Mouse (Mus musculus): ENCODE data around the gene Vmn1r29.
"Not testable (repeated sequence)": the region's sequence is repeated elsewhere in the genome, so short reads cannot be mapped to it uniquely, and the experiment has no call there.

The Vmn1r29 gene

GRCm38 (mm10) chr6:58301249-58301648 is at the start of gene Vmn1r29:
Gene Vmn1r29 (plus strand): TSS chr6:58301549.
- DNase-seq (ENCODE audit: low spot score) = no peak

GRCm38 (mm10) chr6:58261737-58262136 is 39.6 kb upstream of the Vmn1r29 start, which contains the start of gene Vmn1r28:
Gene Vmn1r28 (plus strand): TSS chr6:58262037.
- DNase-seq (ENCODE audit: low spot score) = no peak

- DNase-seq (ENCODE audit: low spot score) = not testable (repeated sequence)
Measured at GRCm38 (mm10) chr6:58279661-58280060, 21.7 kb upstream of the Vmn1r29 start.

- DNase-seq (ENCODE audit: low spot score) = no peak
Measured at GRCm38 (mm10) chr6:58292201-58292600, 9.1 kb upstream of the Vmn1r29 start.

GRCm38 (mm10) chr6:58298511-58298910 is 2.8 kb upstream of the Vmn1r29 start:
- not testable (repeated sequence) for DNase-seq (ENCODE audit: low spot score)

GRCm38 (mm10) chr6:58330686-58331085 is 29.3 kb downstream of the Vmn1r29 start:
- not testable (repeated sequence) for DNase-seq (ENCODE audit: low spot score)

All from c-Kit-positive CD71-positive TER-119-positive erythroid progenitor cells, embryonic 14.5 days (primary cell).